Mouse (Mus musculus): Measurements from ENCODE around the gene Trim43b. TPM values are rescaled to one million over a fixed set of nuclear protein-coding genes. Genes with fewer than 3 reads are reported as not detected.
"Not testable (repeated sequence)": the region's sequence is repeated elsewhere in the genome, so short reads cannot be mapped to it uniquely, and the experiment has no call there.

Gene Trim43b
- not detected in 2 replicates for total RNA-seq (2017)

DNA sequence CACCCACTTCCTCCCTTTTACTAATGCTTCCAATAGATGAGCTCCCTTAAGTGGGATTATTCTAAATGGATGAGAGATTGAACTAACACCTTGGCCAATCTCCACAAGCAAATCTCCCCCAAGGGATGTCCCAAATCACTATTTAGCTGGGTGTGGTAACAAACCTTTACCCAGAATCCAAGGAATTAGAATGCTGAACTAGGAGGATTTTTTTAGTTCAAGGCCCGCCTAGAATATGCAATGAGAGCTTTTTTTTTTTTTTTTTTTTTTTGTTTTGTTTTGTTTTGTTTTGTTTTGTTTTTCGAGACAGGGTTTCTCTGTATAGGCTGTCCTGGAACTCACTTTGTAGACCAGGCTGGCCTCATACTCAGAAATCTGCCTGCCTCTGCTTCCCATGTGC lies at the start of gene Trim43b:
TSS of gene Trim43b (minus strand) at position 101 of the 400 bp plus-strand sequence.
- not testable (repeated sequence) for ATAC-seq (replicated peaks; ENCODE audit: low read depth, poor library complexity, severe bottlenecking)

DNA sequence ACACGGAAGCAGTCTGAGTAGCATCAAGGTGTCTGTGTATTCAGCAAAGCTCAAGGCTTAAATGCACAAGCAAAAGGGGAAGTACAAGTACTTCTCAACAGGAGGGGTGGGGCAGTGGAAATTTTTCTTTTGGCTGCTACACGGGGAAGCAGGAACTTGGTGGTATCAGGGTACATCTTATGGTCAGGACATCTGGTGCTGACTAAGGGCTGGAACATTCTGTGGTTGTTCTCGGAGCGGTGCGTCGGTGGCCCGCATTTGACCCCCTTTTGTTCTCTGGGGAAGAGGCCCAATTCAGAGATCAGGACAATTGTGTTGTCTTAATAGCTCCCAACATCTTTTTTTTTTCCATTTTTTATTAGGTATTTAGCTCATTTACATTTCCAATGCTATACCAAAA lies 11.9 kb upstream of the Trim43b start:
- ATAC-seq (replicated peaks; ENCODE audit: low read depth, poor library complexity, severe bottlenecking) = not testable (repeated sequence)

DNA sequence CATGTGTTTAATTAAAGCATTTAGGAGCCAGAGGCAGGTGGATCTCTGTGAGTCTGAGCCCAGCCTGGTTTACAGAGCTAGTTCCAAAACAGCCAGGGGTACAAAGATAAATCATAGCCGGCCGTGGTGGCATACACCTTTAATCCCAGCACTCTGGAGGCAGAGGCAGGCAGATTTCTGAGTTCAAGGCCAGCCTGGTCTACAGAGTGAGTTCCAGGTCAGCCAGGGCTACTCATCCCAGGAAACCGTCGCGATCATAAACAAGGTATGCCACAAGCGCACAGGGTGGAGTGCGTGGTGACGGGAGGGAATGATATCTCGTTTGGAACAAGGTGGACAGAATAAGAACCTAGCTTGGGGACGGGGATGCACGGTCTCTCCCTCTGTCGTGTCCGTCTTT lies 5.9 kb downstream of the Trim43b start:
- ATAC-seq (replicated peaks; ENCODE audit: low read depth, poor library complexity, severe bottlenecking) = not testable (repeated sequence)

DNA sequence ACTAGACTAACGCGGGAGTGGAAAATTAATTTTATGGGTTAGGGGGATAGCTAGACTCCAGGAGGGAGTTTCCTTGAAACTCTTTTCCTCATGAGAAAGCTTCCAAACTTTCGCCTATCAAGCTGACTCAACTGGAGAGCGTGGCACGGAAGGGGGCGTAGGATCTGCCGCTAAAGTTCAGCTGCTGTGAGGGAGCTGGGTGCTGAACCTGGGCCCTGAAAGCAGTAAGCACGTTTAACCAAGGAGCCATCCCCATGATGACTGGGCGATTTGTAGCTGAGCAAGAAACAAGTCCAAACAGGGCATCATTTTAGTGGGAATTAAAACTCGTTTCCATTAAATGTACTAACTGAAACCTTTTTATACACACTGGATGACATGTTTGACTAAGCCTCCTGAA lies 13.0 kb downstream of the Trim43b start:
- ATAC-seq (replicated peaks; ENCODE audit: low read depth, poor library complexity, severe bottlenecking) = not testable (repeated sequence)

DNA sequence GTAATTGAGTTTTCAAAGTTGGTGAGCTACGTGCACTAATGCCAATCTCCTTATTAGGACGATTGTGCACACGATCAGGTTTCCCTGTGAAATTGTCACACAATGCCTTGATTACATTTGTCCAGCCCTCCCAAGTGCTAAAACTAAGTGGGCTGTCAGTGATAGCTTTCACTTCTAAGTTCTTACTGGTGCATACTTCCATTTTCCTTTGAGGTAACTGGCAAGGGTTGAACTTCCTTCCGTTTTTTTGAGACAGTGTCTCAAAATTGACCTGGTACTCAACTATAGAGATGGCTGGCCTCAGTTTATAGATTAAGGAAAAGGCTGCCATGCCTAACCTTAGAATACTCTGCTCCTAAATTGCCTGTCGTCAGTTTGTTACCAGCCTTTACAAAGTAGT lies 16.1 kb downstream of the Trim43b start:
- peak; percentile 58 for ATAC-seq (replicated peaks; ENCODE audit: low read depth, poor library complexity, severe bottlenecking)

DNA sequence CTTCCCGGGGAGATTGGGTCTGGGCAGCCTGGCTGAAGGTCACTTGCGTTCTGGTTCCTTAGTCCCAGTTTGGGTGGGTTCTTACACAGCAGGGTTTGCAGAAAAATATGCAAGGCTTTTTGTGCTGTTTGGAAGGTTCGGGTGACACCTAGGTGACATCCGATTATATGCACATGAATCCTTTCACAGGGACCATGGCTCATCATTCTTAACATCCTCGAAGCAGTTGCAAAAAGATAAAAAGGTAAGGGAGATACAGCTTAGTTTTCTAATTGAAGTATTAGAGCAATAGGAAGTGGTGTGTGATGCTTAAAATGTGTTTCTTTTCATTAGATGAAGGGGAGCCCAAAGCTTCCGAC lies 25.5 kb downstream of the Trim43b start:
- not testable (repeated sequence) for ATAC-seq (replicated peaks; ENCODE audit: low read depth, poor library complexity, severe bottlenecking)

DNA sequence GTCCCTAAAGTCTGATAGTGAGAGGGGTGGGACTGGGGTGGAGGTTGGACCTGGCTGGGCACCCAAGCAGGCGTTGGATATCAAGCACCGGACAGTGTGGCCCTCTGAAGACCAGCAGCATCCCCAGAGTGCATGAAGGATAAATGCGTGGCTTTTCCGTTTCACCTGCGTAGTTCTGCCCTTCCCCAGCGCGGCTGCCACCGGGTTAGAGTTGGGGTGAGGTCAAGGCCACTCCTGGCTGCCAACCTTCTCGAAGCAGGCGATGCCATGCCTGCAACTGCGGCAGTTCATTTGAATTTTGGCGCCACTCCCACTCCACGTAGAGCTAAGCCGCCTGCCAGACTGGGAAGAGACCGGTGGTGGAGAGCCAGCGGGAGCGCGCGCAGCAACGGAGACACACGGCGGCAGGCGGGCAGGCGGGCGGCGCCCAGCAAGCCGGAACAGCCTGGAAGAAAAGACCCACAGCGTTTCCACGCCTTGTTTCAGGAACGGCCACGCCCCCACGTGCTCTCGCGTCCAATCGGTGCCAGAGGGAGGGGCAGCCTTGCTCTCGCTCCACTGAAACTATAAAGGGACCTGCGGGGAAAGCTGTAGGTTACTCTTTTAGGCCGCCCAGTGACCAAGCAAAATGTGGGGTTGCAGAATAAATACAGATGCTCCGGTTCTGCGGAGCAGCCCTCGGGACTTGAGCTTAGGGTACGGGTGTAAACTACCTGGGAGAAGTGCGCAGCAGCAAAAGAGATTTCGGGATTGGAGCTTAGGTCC lies 26.1 kb downstream of the Trim43b start:
- peak; percentile 100 for ATAC-seq (replicated peaks; ENCODE audit: low read depth, poor library complexity, severe bottlenecking)

Other genes with a start within 250 kb of the Trim43b start
- gene Bcl2a1a, start 135.9 kb downstream of the Trim43b start, total RNA-seq (2017) = 0.41 TPM in 1 of 2 replicates, not detected in the other
- gene Bcl2a1b, start 106.4 kb upstream of the Trim43b start, total RNA-seq (2017) = 1.6 TPM in 1 of 2 replicates, not detected in the other
- not detected in 2 replicates for gene Gm29094, start 106.5 kb upstream of the Trim43b start, total RNA-seq (2017)
- gene Mthfs, start 117.8 kb upstream of the Trim43b start, total RNA-seq (2017) = 7.7 and 37.3 TPM in 2 replicates